ENCODE assay signal across 16 mouse cellular contexts in the genomic region with DNA sequence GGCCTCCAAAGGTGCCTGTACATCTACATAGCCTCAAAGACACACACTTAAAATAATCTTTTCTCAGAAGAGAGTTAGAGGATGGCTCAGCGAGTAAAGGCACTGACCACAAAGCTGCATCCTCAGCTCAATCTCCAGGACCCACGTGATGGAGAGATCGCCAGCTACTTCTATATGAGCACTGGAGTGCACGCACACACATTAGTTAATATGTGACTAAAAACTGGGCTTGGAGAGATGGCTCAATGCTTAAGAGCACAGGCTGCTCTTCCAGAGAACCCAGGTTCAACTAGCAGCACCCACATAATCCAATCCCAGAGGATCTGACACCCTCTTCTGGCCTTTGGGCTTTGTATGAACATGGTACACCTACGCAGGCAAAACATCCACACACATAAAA. TPM values are rescaled to one million over a fixed set of nuclear protein-coding genes. Genes with fewer than 3 reads are reported as not detected.
A peak's percentile ranks its signal among the peaks of the same experiment; 100 is the strongest.
DNase-seq lines count a peak whose midpoint lies in the region; ATAC-seq and TF ChIP-seq lines count a peak whose summit lies in the region.
"Had no signal": no experiment of that assay in that cellular context is flagged by ENCODE, and none has a peak within 500 bp of the region (broad histone marks: within the 10 kb centered on the region; RNA-seq: fewer than 3 reads in every experiment).

No protein-coding gene starts in this region.

- no peak overlapping the region for H3K27ac ChIP-seq in lung, embryonic 14.5 days (ENCODE audit: low read depth)
- H3K27ac ChIP-seq in kidney, embryonic 16.5 days (ENCODE audit: low read length): no peak overlapping the region
- H3K27ac ChIP-seq in liver, embryonic 15.5 days (replicated peaks): peak overlapping the region; percentile 71
- H3K27ac ChIP-seq in midbrain, embryonic 14.5 days (replicated peaks; ENCODE audit: low read depth, low read length): no peak overlapping the region
- H3K27ac ChIP-seq: hindbrain, embryonic 13.5 days; layer of hippocampus, adult 2 months; neural tube, embryonic 13.5 days had no signal

- H3K36me3 ChIP-seq in lung, embryonic 14.5 days (ENCODE audit: insufficient read depth): no peaks in the 10 kb centered on the region
- no peaks in the 10 kb centered on the region for H3K36me3 ChIP-seq in kidney, embryonic 16.5 days (ENCODE audit: insufficient read depth, low read length)
- peaks cover 12% of the 10 kb centered on the region for H3K36me3 ChIP-seq in liver, embryonic 15.5 days (replicated peaks)
- no peaks in the 10 kb centered on the region for H3K36me3 ChIP-seq in midbrain, embryonic 14.5 days (ENCODE audit: control insufficient read depth, insufficient read depth, low read length)
- H3K36me3 ChIP-seq: hindbrain, embryonic 13.5 days; limb, embryonic 15.5 days; neural tube, embryonic 13.5 days had no signal

- peak; percentile 24 for DNase-seq in lung, embryonic 14.5 days
- DNase-seq in lung, postnatal 25 days (ENCODE audit: low spot score): no peak
- DNase-seq in midbrain, embryonic 14.5 days: no peak
- DNase-seq in c-Kit-positive CD71-positive TER-119-positive erythroid progenitor cells, embryonic 14.5 days (ENCODE audit: low spot score): no peak
- no peak for DNase-seq in layer of hippocampus, adult 9-10 months (ENCODE audit: low spot score)
- DNase-seq: cerebellum, postnatal 14 days; gastrocnemius, postnatal 25 days; retina, postnatal 1 day had no signal

- no peak overlapping the region for H3K4me2 ChIP-seq in lung, embryonic 14.5 days
- no peak overlapping the region for H3K4me2 ChIP-seq in kidney, embryonic 16.5 days (replicated peaks; ENCODE audit: low read depth, low read length)
- H3K4me2 ChIP-seq in liver, embryonic 15.5 days: peak overlapping the region; percentile 8; the same call in 1 of the 2 replicates
- H3K4me2 ChIP-seq in midbrain, embryonic 14.5 days (ENCODE audit: low read length): no peak overlapping the region
- H3K4me2 ChIP-seq: hindbrain, embryonic 13.5 days; limb, embryonic 15.5 days; neural tube, embryonic 13.5 days had no signal

- H3K27me3 ChIP-seq in lung, embryonic 14.5 days (ENCODE audit: insufficient read depth, low read length): no peaks in the 10 kb centered on the region
- H3K27me3 ChIP-seq in kidney, embryonic 16.5 days (ENCODE audit: insufficient read depth, low read length): no peaks in the 10 kb centered on the region
- no peaks in the 10 kb centered on the region for H3K27me3 ChIP-seq in liver, embryonic 15.5 days
- no peaks in the 10 kb centered on the region for H3K27me3 ChIP-seq in midbrain, embryonic 14.5 days (ENCODE audit: control insufficient read depth, insufficient read depth, low read length)
- H3K27me3 ChIP-seq: CH12.LX; hindbrain, embryonic 13.5 days; limb, embryonic 15.5 days; neural tube, embryonic 13.5 days had no signal

- no peaks in the 10 kb centered on the region for H3K9me3 ChIP-seq in lung, embryonic 14.5 days (ENCODE audit: low read depth, low read length)
- no peaks in the 10 kb centered on the region for H3K9me3 ChIP-seq in kidney, embryonic 16.5 days (ENCODE audit: low read length)
- no peaks in the 10 kb centered on the region for H3K9me3 ChIP-seq in liver, embryonic 15.5 days (replicated peaks)
- no peaks in the 10 kb centered on the region for H3K9me3 ChIP-seq in midbrain, embryonic 14.5 days (ENCODE audit: control insufficient read depth, low read length)
- H3K9me3 ChIP-seq: hindbrain, embryonic 13.5 days; limb, embryonic 15.5 days; neural tube, embryonic 13.5 days had no signal

- 73% methylated on average over 5 of the region's 5 CpGs for WGBS in lung, embryonic 14.5 days
- 73% methylated on average over 5 of the region's 5 CpGs for WGBS in kidney, embryonic 16.5 days
- 78% methylated on average over 5 of the region's 5 CpGs for WGBS in liver, embryonic 15.5 days (ENCODE audit: insufficient replicate concordance)
- WGBS in midbrain, embryonic 14.5 days: 97% methylated on average over 5 of the region's 5 CpGs

- no peaks in the 10 kb centered on the region for H3K4me1 ChIP-seq in lung, embryonic 14.5 days (ENCODE audit: insufficient read depth)
- H3K4me1 ChIP-seq in kidney, embryonic 16.5 days (ENCODE audit: insufficient read depth, low read length): peaks cover 27% of the 10 kb centered on the region
- H3K4me1 ChIP-seq in liver, embryonic 15.5 days (replicated peaks): peaks cover 83% of the 10 kb centered on the region
- H3K4me1 ChIP-seq in midbrain, embryonic 14.5 days (ENCODE audit: control insufficient read depth, insufficient read depth, low read length): no peaks in the 10 kb centered on the region

- H3K4me3 ChIP-seq in lung, embryonic 14.5 days (ENCODE audit: low read depth, low read length): no peak overlapping the region
- no peak overlapping the region for H3K4me3 ChIP-seq in kidney, embryonic 16.5 days (ENCODE audit: low read length)
- H3K4me3 ChIP-seq in liver, embryonic 15.5 days (replicated peaks): no peak overlapping the region
- H3K4me3 ChIP-seq in midbrain, embryonic 14.5 days (replicated peaks; ENCODE audit: low read depth, low read length): no peak overlapping the region
- H3K4me3 ChIP-seq: hindbrain, embryonic 13.5 days; layer of hippocampus, adult 2 months; limb, embryonic 15.5 days; neural tube, embryonic 13.5 days had no signal

- ATAC-seq in lung, embryonic 14.5 days (ENCODE audit: insufficient read depth): no peak
- peak; percentile 78 for ATAC-seq in kidney, embryonic 16.5 days (ENCODE audit: low FRiP score, low TSS enrichment)
- 0 out of 2 replicates have a peak, but pooled peaks have one; percentile 11 for ATAC-seq in liver, embryonic 15.5 days (ENCODE audit: insufficient read depth)
- ATAC-seq in midbrain, embryonic 14.5 days (ENCODE audit: low FRiP score, low TSS enrichment): no peak

- H3K9ac ChIP-seq in lung, embryonic 14.5 days: no peak overlapping the region
- no peak overlapping the region for H3K9ac ChIP-seq in kidney, embryonic 16.5 days (replicated peaks; ENCODE audit: low read length)
- no peak overlapping the region for H3K9ac ChIP-seq in liver, embryonic 15.5 days
- no peak overlapping the region for H3K9ac ChIP-seq in midbrain, embryonic 14.5 days (replicated peaks; ENCODE audit: low read length)
- H3K9ac ChIP-seq: hindbrain, embryonic 13.5 days; limb, embryonic 15.5 days; neural tube, embryonic 13.5 days had no signal

- no peak for TF ChIP-seq CTCF in lung, embryonic 14.5 days (IDR thresholded peaks at IDR 0.05; ENCODE audit: low read depth)

RNA-seq across cellular contexts. Expression of a gene that starts 14.7 kb away (rescaled TPM):
- 172 and 178 TPM in 2 replicates for polyA plus RNA-seq in lung, embryonic 14.5 days (2014; fragmentation: Nextera tagmentation; extraction: Ambion mirVana)
- 188 and 196 TPM in 2 replicates for polyA plus RNA-seq in kidney, embryonic 16.5 days (2015; fragmentation: Nextera tagmentation; extraction: Ambion mirVana)
- polyA plus RNA-seq in liver, embryonic 15.5 days (2015; fragmentation: Nextera tagmentation; extraction: Ambion mirVana): 63.4 and 66.5 TPM in 2 replicates
- 107 and 150 TPM in 2 replicates for polyA plus RNA-seq in midbrain, embryonic 14.5 days (2014; fragmentation: Nextera tagmentation; extraction: Ambion mirVana)

RNA-seq across cellular contexts. Expression of a gene that starts 23.5 kb away (rescaled TPM):
- 0.11 TPM in 1 of 2 replicates, not detected in the other for polyA plus RNA-seq in lung, embryonic 14.5 days (2014; fragmentation: Nextera tagmentation; extraction: Ambion mirVana)
- 0.06 and 0.08 TPM in 2 replicates for polyA plus RNA-seq in kidney, embryonic 16.5 days (2015; fragmentation: Nextera tagmentation; extraction: Ambion mirVana)
- polyA plus RNA-seq in liver, embryonic 15.5 days (2015; fragmentation: Nextera tagmentation; extraction: Ambion mirVana): 0.02 TPM in 1 of 2 replicates, not detected in the other
- 1.4 and 2.6 TPM in 2 replicates for polyA plus RNA-seq in midbrain, embryonic 14.5 days (2014; fragmentation: Nextera tagmentation; extraction: Ambion mirVana)
- polyA plus RNA-seq: spleen, adult 2 months had no signal

RNA-seq across cellular contexts. Expression of a gene that starts 38.6 kb away (rescaled TPM):
- polyA plus RNA-seq in lung, embryonic 14.5 days (2014; fragmentation: Nextera tagmentation; extraction: Ambion mirVana): 0.50 and 0.97 TPM in 2 replicates
- polyA plus RNA-seq in kidney, embryonic 16.5 days (2015; fragmentation: Nextera tagmentation; extraction: Ambion mirVana): 0.84 and 1.9 TPM in 2 replicates
- 2.7 and 3.8 TPM in 2 replicates for polyA plus RNA-seq in liver, embryonic 15.5 days (2015; fragmentation: Nextera tagmentation; extraction: Ambion mirVana)
- polyA plus RNA-seq in midbrain, embryonic 14.5 days (2014; fragmentation: Nextera tagmentation; extraction: Ambion mirVana): 0.13 and 0.30 TPM in 2 replicates

RNA-seq across cellular contexts. Expression of a gene that starts 44.8 kb away (rescaled TPM):
- polyA plus RNA-seq in lung, embryonic 14.5 days (2014; fragmentation: Nextera tagmentation; extraction: Ambion mirVana): 31.4 and 37.4 TPM in 2 replicates
- polyA plus RNA-seq in kidney, embryonic 16.5 days (2015; fragmentation: Nextera tagmentation; extraction: Ambion mirVana): 69.7 and 69.8 TPM in 2 replicates
- polyA plus RNA-seq in liver, embryonic 15.5 days (2015; fragmentation: Nextera tagmentation; extraction: Ambion mirVana): 63.7 and 76.6 TPM in 2 replicates
- 45.9 and 53.3 TPM in 2 replicates for polyA plus RNA-seq in midbrain, embryonic 14.5 days (2014; fragmentation: Nextera tagmentation; extraction: Ambion mirVana)

RNA-seq across cellular contexts. Expression of a gene that starts 54.9 kb away (rescaled TPM):
- polyA plus RNA-seq in lung, embryonic 14.5 days (2014; fragmentation: Nextera tagmentation; extraction: Ambion mirVana): 2.1 TPM in 2 replicates
- polyA plus RNA-seq in kidney, embryonic 16.5 days (2015; fragmentation: Nextera tagmentation; extraction: Ambion mirVana): 5.4 and 5.8 TPM in 2 replicates
- polyA plus RNA-seq in liver, embryonic 15.5 days (2015; fragmentation: Nextera tagmentation; extraction: Ambion mirVana): 0.75 and 1.1 TPM in 2 replicates
- 10.2 and 10.3 TPM in 2 replicates for polyA plus RNA-seq in midbrain, embryonic 14.5 days (2014; fragmentation: Nextera tagmentation; extraction: Ambion mirVana)

Comparison
In these comparisons a context has a peak if more than half of its experiments do, and no peak if none do; other contexts are left out.
1. ATAC-seq: peak in kidney, embryonic 16.5 days (single experiment) and liver, embryonic 15.5 days (single experiment); none in lung, embryonic 14.5 days (single experiment) and midbrain, embryonic 14.5 days (single experiment).